Mouse (Mus musculus): Measurements from ENCODE around the gene Gm20532. TPM values are rescaled to one million over a fixed set of nuclear protein-coding genes. Genes with fewer than 3 reads are reported as not detected.

The Gm20532 gene
- polyA plus RNA-seq (2015; fragmentation: Nextera tagmentation; extraction: Ambion mirVana), result not detected in 2 replicates

GRCm38 (mm10) chr2:26586294-26587043 lies at the start of gene Gm20532:
Gm20532 (plus strand) TSS chr2:26586639.
- Histone ChIP-seq H3K4me2 (replicated peaks) (peak within 1 kb of the TSS; percentile 85), H3K36me3 (no peaks in the 10 kb centered on the region; the same call in 1 of the 2 replicates), H3K27ac (peak within 1 kb of the TSS; percentile 7), H3K4me3 (replicated peaks) (peak within 1 kb of the TSS; percentile 65), H3K9ac (peak within 1 kb of the TSS; percentile 59), H3K4me1 (replicated peaks) (peaks cover 19% of the 10 kb centered on the region; the same call in 1 of the 2 replicates), H3K27me3 (replicated peaks) (no peaks in the 10 kb centered on the region), H3K9me3 (no peaks in the 10 kb centered on the region)
- peak; percentile 81 for ATAC-seq
- under 1% methylated on average over 64 of the region's 65 CpGs for WGBS

- WGBS, result 44% methylated on average over 2 of the region's 2 CpGs
- Histone ChIP-seq H3K27ac (no peak overlapping the region), H3K4me1 (replicated peaks) (peaks cover 6% of the 10 kb centered on the region; the same call in 1 of the 2 replicates), H3K9ac (no peak overlapping the region), H3K4me2 (replicated peaks) (no peak overlapping the region), H3K36me3 (no peaks in the 10 kb centered on the region), H3K27me3 (replicated peaks) (0 out of 2 replicates have a peak, but pooled peaks cover 5% of the 10 kb centered on the region), H3K9me3 (no peaks in the 10 kb centered on the region), H3K4me3 (replicated peaks) (no peak overlapping the region)
- no peak for ATAC-seq
Observed at GRCm38 (mm10) chr2:26539516-26539915, 46.9 kb upstream of the Gm20532 start.

GRCm38 (mm10) chr2:26540721-26541120 lies 45.7 kb upstream of the Gm20532 start:
- ATAC-seq, result no peak
- H3K4me1 ChIP-seq (replicated peaks), result peaks cover 6% of the 10 kb centered on the region; the same call in 1 of the 2 replicates
- no peak overlapping the region; the same call in 1 of the 2 replicates for H3K9ac ChIP-seq

GRCm38 (mm10) chr2:26541258-26541910 lies 45.1 kb upstream of the Gm20532 start:
- no peak overlapping the region for H3K9ac ChIP-seq
- H3K9me3 ChIP-seq, result no peaks in the 10 kb centered on the region
- no peak; the same call in 1 of the 2 replicates for ATAC-seq
- no peak overlapping the region for H3K4me2 ChIP-seq (replicated peaks)
- H3K36me3 ChIP-seq, result no peaks in the 10 kb centered on the region
- H3K27ac ChIP-seq, result no peak overlapping the region
- H3K27me3 ChIP-seq (replicated peaks), result peaks cover 7% of the 10 kb centered on the region; the same call in 1 of the 2 replicates
- H3K4me3 ChIP-seq (replicated peaks), result no peak overlapping the region
- peaks cover 6% of the 10 kb centered on the region; the same call in 1 of the 2 replicates for H3K4me1 ChIP-seq (replicated peaks)
- WGBS, result 43% methylated on average over 9 of the region's 9 CpGs

More at GRCm38 (mm10) chr2:26540721-26541120, 45.7 kb upstream of the Gm20532 start:
- Histone ChIP-seq H3K27me3 (replicated peaks) (0 out of 2 replicates have a peak, but pooled peaks cover 7% of the 10 kb centered on the region), H3K36me3 (no peaks in the 10 kb centered on the region), H3K4me3 (replicated peaks) (no peak overlapping the region), H3K4me2 (replicated peaks) (no peak overlapping the region), H3K27ac (no peak overlapping the region), H3K9me3 (no peaks in the 10 kb centered on the region)
- 55% methylated on average over 7 of the region's 7 CpGs for WGBS

- no peaks in the 10 kb centered on the region for H3K9me3 ChIP-seq
- no peak overlapping the region for H3K4me3 ChIP-seq (replicated peaks)
- 70% methylated on average over 4 of the region's 4 CpGs for WGBS
- no peak for ATAC-seq
- peaks cover 8% of the 10 kb centered on the region; the same call in 1 of the 2 replicates for H3K4me1 ChIP-seq (replicated peaks)
- no peaks in the 10 kb centered on the region for H3K36me3 ChIP-seq
- no peak overlapping the region for H3K4me2 ChIP-seq (replicated peaks)
- no peak overlapping the region for H3K27ac ChIP-seq
- H3K9ac ChIP-seq, result no peak overlapping the region
- H3K27me3 ChIP-seq (replicated peaks), result peaks cover 13% of the 10 kb centered on the region; the same call in 1 of the 2 replicates
Observed at GRCm38 (mm10) chr2:26543155-26543554, 43.3 kb upstream of the Gm20532 start.

- Histone ChIP-seq H3K9ac (no peak overlapping the region), H3K27me3 (replicated peaks) (peaks cover 11% of the 10 kb centered on the region; the same call in 1 of the 2 replicates), H3K4me2 (replicated peaks) (no peak overlapping the region), H3K27ac (no peak overlapping the region), H3K9me3 (no peaks in the 10 kb centered on the region), H3K4me1 (replicated peaks) (peaks cover 8% of the 10 kb centered on the region; the same call in 1 of the 2 replicates), H3K4me3 (replicated peaks) (no peak overlapping the region), H3K36me3 (no peaks in the 10 kb centered on the region)
- WGBS, result 85% methylated on average over 8 of the region's 8 CpGs
- no peak for ATAC-seq
Observed at GRCm38 (mm10) chr2:26543768-26544167, 42.7 kb upstream of the Gm20532 start.

GRCm38 (mm10) chr2:26544265-26544664 lies 42.2 kb upstream of the Gm20532 start:
- Histone ChIP-seq H3K36me3 (no peaks in the 10 kb centered on the region), H3K4me3 (replicated peaks) (no peak overlapping the region), H3K9ac (no peak overlapping the region), H3K9me3 (no peaks in the 10 kb centered on the region), H3K27ac (no peak overlapping the region), H3K4me2 (replicated peaks) (no peak overlapping the region), H3K27me3 (replicated peaks) (peaks cover 12% of the 10 kb centered on the region), H3K4me1 (replicated peaks) (peaks cover 8% of the 10 kb centered on the region; the same call in 1 of the 2 replicates)
- whole genome bisulfite sequencing, result 41% methylated on average over 3 of the region's 3 CpGs
- ATAC-seq, result peak; percentile 31; the same call in 1 of the 2 replicates

GRCm38 (mm10) chr2:26547481-26547880 lies 39.0 kb upstream of the Gm20532 start:
- Histone ChIP-seq H3K9ac (no peak overlapping the region), H3K27ac (no peak overlapping the region), H3K4me2 (replicated peaks) (no peak overlapping the region), H3K27me3 (replicated peaks) (peaks cover 21% of the 10 kb centered on the region), H3K4me3 (replicated peaks) (no peak overlapping the region), H3K9me3 (no peaks in the 10 kb centered on the region), H3K36me3 (no peaks in the 10 kb centered on the region), H3K4me1 (replicated peaks) (peaks cover 20% of the 10 kb centered on the region)
- 27% methylated on average over 2 of the region's 2 CpGs for WGBS
- ATAC-seq, result peak; percentile 71; the same call in 1 of the 2 replicates

- H3K4me1 ChIP-seq (replicated peaks), result peaks cover 17% of the 10 kb centered on the region
- no peak overlapping the region for H3K4me2 ChIP-seq (replicated peaks)
- H3K27ac ChIP-seq, result no peak overlapping the region
- H3K9me3 ChIP-seq, result no peaks in the 10 kb centered on the region
- no peak for ATAC-seq
- peaks cover 40% of the 10 kb centered on the region for H3K27me3 ChIP-seq (replicated peaks)
- no peak overlapping the region for H3K4me3 ChIP-seq (replicated peaks)
- H3K9ac ChIP-seq, result no peak overlapping the region
- H3K36me3 ChIP-seq, result no peaks in the 10 kb centered on the region
- WGBS, result 61% methylated on average over 10 of the region's 10 CpGs
Observed at GRCm38 (mm10) chr2:26549801-26550200, 36.6 kb upstream of the Gm20532 start.

- ATAC-seq, result no peak
- WGBS, result 53% methylated on average over 3 of the region's 3 CpGs
- peaks cover 44% of the 10 kb centered on the region for H3K27me3 ChIP-seq (replicated peaks)
- no peak overlapping the region for H3K27ac ChIP-seq
- no peaks in the 10 kb centered on the region for H3K9me3 ChIP-seq
- no peak overlapping the region for H3K4me3 ChIP-seq (replicated peaks)
- H3K9ac ChIP-seq, result no peak overlapping the region
- no peak overlapping the region for H3K4me2 ChIP-seq (replicated peaks)
- H3K36me3 ChIP-seq, result no peaks in the 10 kb centered on the region
- H3K4me1 ChIP-seq (replicated peaks), result peaks cover 17% of the 10 kb centered on the region
Observed at GRCm38 (mm10) chr2:26550205-26550604, 36.2 kb upstream of the Gm20532 start.

- ATAC-seq, result no peak
- Histone ChIP-seq H3K36me3 (no peaks in the 10 kb centered on the region), H3K9ac (no peak overlapping the region), H3K9me3 (no peaks in the 10 kb centered on the region), H3K27me3 (replicated peaks) (peaks cover 44% of the 10 kb centered on the region), H3K27ac (no peak overlapping the region), H3K4me3 (replicated peaks) (no peak overlapping the region), H3K4me1 (replicated peaks) (peaks cover 17% of the 10 kb centered on the region), H3K4me2 (replicated peaks) (no peak overlapping the region)
- WGBS, result 53% methylated on average over 3 of the region's 3 CpGs
Observed at GRCm38 (mm10) chr2:26550777-26551176, 35.7 kb upstream of the Gm20532 start.

- no peak overlapping the region for H3K9ac ChIP-seq
- H3K36me3 ChIP-seq, result no peaks in the 10 kb centered on the region
- H3K4me1 ChIP-seq (replicated peaks), result peaks cover 17% of the 10 kb centered on the region
- no peak overlapping the region for H3K4me2 ChIP-seq (replicated peaks)
- H3K4me3 ChIP-seq (replicated peaks), result no peak overlapping the region
- H3K27ac ChIP-seq, result no peak overlapping the region
- WGBS, result 77% methylated on average over 8 of the region's 8 CpGs
- H3K27me3 ChIP-seq (replicated peaks), result peaks cover 44% of the 10 kb centered on the region
- H3K9me3 ChIP-seq, result no peaks in the 10 kb centered on the region
- ATAC-seq, result no peak
Observed at GRCm38 (mm10) chr2:26551446-26551845, 35.0 kb upstream of the Gm20532 start.

Measured in intestine, embryonic 15.5 days (tissue).